9 mouse cellular contexts compared by ENCODE assay signal in genomic region chr12:50549860-50550555, GRCm38 (mm10).
A peak's percentile ranks its signal among the peaks of the same experiment; 100 is the strongest.
DNase-seq lines count a peak whose midpoint lies in the region; ATAC-seq and TF ChIP-seq lines count a peak whose summit lies in the region.
"Had no signal": no experiment of that assay in that cellular context is flagged by ENCODE, and none has a peak within 500 bp of the region (broad histone marks: within the 10 kb centered on the region; RNA-seq: fewer than 3 reads in every experiment).

No protein-coding gene starts in this region.

- H3K27ac ChIP-seq in forebrain, embryonic 14.5 days (ENCODE audit: low read depth, low read length): peak overlapping the region; percentile 53; the same call in 1 of the 2 replicates
- H3K27ac ChIP-seq in forebrain, embryonic 12.5 days: no peak overlapping the region
- H3K27ac ChIP-seq in midbrain, postnatal 0 days (ENCODE audit: low read depth, low read length): no peak overlapping the region
- no peak overlapping the region for H3K27ac ChIP-seq in intestine, embryonic 16.5 days (ENCODE audit: low read length)
- H3K27ac ChIP-seq: liver, embryonic 15.5 days had no signal

- no peak overlapping the region for H3K9ac ChIP-seq in forebrain, embryonic 14.5 days (ENCODE audit: low read length)
- no peak overlapping the region for H3K9ac ChIP-seq in forebrain, embryonic 12.5 days
- H3K9ac ChIP-seq in midbrain, postnatal 0 days (replicated peaks; ENCODE audit: low read length, poor library complexity, severe bottlenecking): no peak overlapping the region
- no peak overlapping the region for H3K9ac ChIP-seq in intestine, embryonic 16.5 days (ENCODE audit: low read depth, low read length)
- H3K9ac ChIP-seq: liver, embryonic 15.5 days had no signal

- no peaks in the 10 kb centered on the region for H3K36me3 ChIP-seq in forebrain, embryonic 14.5 days (ENCODE audit: control insufficient read depth, insufficient read depth, low read length)
- no peaks in the 10 kb centered on the region for H3K36me3 ChIP-seq in forebrain, embryonic 12.5 days (replicated peaks)
- H3K36me3 ChIP-seq in midbrain, postnatal 0 days (ENCODE audit: insufficient read depth, low read length): no peaks in the 10 kb centered on the region
- H3K36me3 ChIP-seq in intestine, embryonic 16.5 days (ENCODE audit: control insufficient read depth, insufficient read depth, low read length): no peaks in the 10 kb centered on the region
- H3K36me3 ChIP-seq: liver, embryonic 15.5 days had no signal

- WGBS in forebrain, embryonic 14.5 days: 36% methylated on average over 8 of the region's 8 CpGs
- WGBS in forebrain, embryonic 12.5 days: 75% methylated on average over 8 of the region's 8 CpGs
- WGBS in midbrain, postnatal 0 days: 56% methylated on average over 8 of the region's 8 CpGs
- WGBS in intestine, embryonic 16.5 days: 79% methylated on average over 8 of the region's 8 CpGs

- peak; percentile 76 for DNase-seq in forebrain, embryonic 14.5 days (ENCODE audit: low spot score)
- DNase-seq in Muller cell, postnatal 12 days (ENCODE audit: inconsistent ontology term): peak; percentile 82
- DNase-seq in cerebellum, postnatal 14 days: peak; percentile 84 to 89
- DNase-seq in heart, postnatal 25 days (ENCODE audit: low spot score): peak; percentile 4
- peak; percentile 57 for DNase-seq in midbrain, postnatal 0 days (ENCODE audit: low spot score)

- ATAC-seq in forebrain, embryonic 14.5 days: peak; percentile 70; the same call in 1 of the 2 replicates
- no peak for ATAC-seq in forebrain, embryonic 12.5 days (ENCODE audit: low FRiP score)
- peak; percentile 28; the same call in 1 of the 2 replicates for ATAC-seq in midbrain, postnatal 0 days (ENCODE audit: low FRiP score)
- no peak for ATAC-seq in megakaryocyte progenitor cell, adult 5-6 weeks (replicated peaks; ENCODE audit: poor library complexity)
- no peak for ATAC-seq in intestine, embryonic 16.5 days

- no peak overlapping the region for H3K4me2 ChIP-seq in forebrain, embryonic 14.5 days (ENCODE audit: low read length)
- H3K4me2 ChIP-seq in forebrain, embryonic 12.5 days: no peak overlapping the region
- no peak overlapping the region for H3K4me2 ChIP-seq in midbrain, postnatal 0 days (ENCODE audit: low read depth, low read length, poor library complexity, severe bottlenecking)
- no peak overlapping the region for H3K4me2 ChIP-seq in intestine, embryonic 16.5 days (ENCODE audit: low read depth, low read length)
- H3K4me2 ChIP-seq: liver, embryonic 15.5 days had no signal

- H3K27me3 ChIP-seq in forebrain, embryonic 14.5 days (replicated peaks; ENCODE audit: control insufficient read depth, insufficient read depth, low read length): no peaks in the 10 kb centered on the region
- H3K27me3 ChIP-seq in forebrain, embryonic 12.5 days: 0 out of 2 replicates have a peak, but pooled peaks cover 6% of the 10 kb centered on the region
- no peaks in the 10 kb centered on the region for H3K27me3 ChIP-seq in midbrain, postnatal 0 days (ENCODE audit: insufficient read depth, low read length)
- no peaks in the 10 kb centered on the region for H3K27me3 ChIP-seq in intestine, embryonic 16.5 days (replicated peaks; ENCODE audit: control insufficient read depth, insufficient read depth, low read length)
- H3K27me3 ChIP-seq: liver, embryonic 15.5 days had no signal

- H3K4me3 ChIP-seq in forebrain, embryonic 14.5 days (ENCODE audit: low read depth, low read length): no peak overlapping the region
- no peak overlapping the region for H3K4me3 ChIP-seq in forebrain, embryonic 12.5 days (replicated peaks)
- H3K4me3 ChIP-seq in midbrain, postnatal 0 days (ENCODE audit: low read depth, low read length): no peak overlapping the region
- H3K4me3 ChIP-seq in intestine, embryonic 16.5 days (ENCODE audit: low read length): no peak overlapping the region
- H3K4me3 ChIP-seq: liver, embryonic 15.5 days had no signal

- no peaks in the 10 kb centered on the region for H3K9me3 ChIP-seq in forebrain, embryonic 14.5 days (replicated peaks; ENCODE audit: control insufficient read depth, low read length)
- H3K9me3 ChIP-seq in forebrain, embryonic 12.5 days: no peaks in the 10 kb centered on the region
- H3K9me3 ChIP-seq in midbrain, postnatal 0 days (ENCODE audit: low read length): no peaks in the 10 kb centered on the region
- H3K9me3 ChIP-seq in intestine, embryonic 16.5 days (ENCODE audit: control insufficient read depth, low read length): no peaks in the 10 kb centered on the region
- H3K9me3 ChIP-seq: liver, embryonic 15.5 days had no signal

- no peak for TF ChIP-seq CTCF in midbrain, postnatal 0 days (IDR thresholded peaks at IDR 0.05)

- peaks cover 29% of the 10 kb centered on the region for H3K4me1 ChIP-seq in forebrain, embryonic 14.5 days (ENCODE audit: control insufficient read depth, insufficient read depth, low read length)
- peaks cover 9% of the 10 kb centered on the region for H3K4me1 ChIP-seq in forebrain, embryonic 12.5 days
- no peaks in the 10 kb centered on the region for H3K4me1 ChIP-seq in midbrain, postnatal 0 days (ENCODE audit: insufficient read depth, low read length)
- no peaks in the 10 kb centered on the region for H3K4me1 ChIP-seq in intestine, embryonic 16.5 days (ENCODE audit: control insufficient read depth, insufficient read depth, low read length)
- H3K4me1 ChIP-seq: liver, embryonic 15.5 days had no signal

- intact Hi-C loops in heart, postnatal 25 days (cut with DNase I): loop anchor here (5.0 kb wide), 2 partner anchors 38 to 97 kb away; partner anchors contain the start of gene Prkd1

Comparison
In these comparisons a context has a peak if more than half of its experiments do, and no peak if none do; other contexts are left out.
1. ATAC-seq: peak in forebrain, embryonic 14.5 days (single experiment) and midbrain, postnatal 0 days (single experiment); none in forebrain, embryonic 12.5 days (single experiment), megakaryocyte progenitor cell, adult 5-6 weeks (single experiment) and intestine, embryonic 16.5 days (single experiment).
2. DNase-seq: peak in every context shown above with its lines; median percentile 86 in cerebellum, postnatal 14 days; 82 in Muller cell, postnatal 12 days; 76 in forebrain, embryonic 14.5 days; 57 in midbrain, postnatal 0 days; 4 in heart, postnatal 25 days.